Mouse (Mus musculus): Measurements from ENCODE around the gene Dynlrb1. TPM values are rescaled to one million over a fixed set of nuclear protein-coding genes. Genes with fewer than 3 reads are reported as not detected.

Gene Dynlrb1
- total and polyA plus RNA-seq, 3 experiments, result 152 to 302 (median 290) TPM

DNA sequence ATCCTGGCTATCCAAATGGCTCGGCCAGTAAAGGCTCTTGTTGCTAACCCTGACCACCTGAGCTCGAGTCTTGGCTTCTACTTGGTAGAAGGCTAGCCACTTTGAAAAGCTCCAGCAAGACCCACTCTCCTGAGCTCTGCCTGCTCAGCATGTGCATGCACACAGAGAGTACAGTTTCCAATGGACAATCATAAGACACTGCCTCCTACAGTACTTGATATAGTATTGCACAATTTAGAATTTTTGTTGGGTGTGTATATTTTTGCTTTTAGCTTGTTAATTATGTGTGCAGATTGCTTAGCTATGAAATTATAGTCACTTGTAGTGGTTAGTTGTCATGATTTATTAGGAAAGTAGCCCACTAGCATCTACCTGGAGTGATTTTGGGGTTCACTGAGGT is 12.4 kb downstream of the Dynlrb1 start:
- in situ Hi-C loops (cut with MboI; ENCODE audit: low pct_ligation_motif_present, low pct_unique_long_range_greater_than_20kb, low sequenced_read_pairs) (no loop called here), dilution Hi-C loops (cut with MboI; ENCODE audit: extremely low pct_ligation_motif_present, extremely low pct_unique_long_range_greater_than_20kb, low sequenced_read_pairs) (no loop called here)
- H3K9me3 ChIP-seq (replicated peaks; ENCODE audit: low read length), result no peaks in the 10 kb centered on the region
- H3K36me3 ChIP-seq (replicated peaks in 1 of 2; ENCODE audit: control insufficient read depth in 1 of 2, insufficient read depth in 1 of 2, low read length in 1 of 2), result peaks cover 58 to 78% of the 10 kb centered on the region in 2 experiments
- H3K4me1 ChIP-seq (ENCODE audit: control insufficient read depth in 1 of 2, insufficient read depth in 2 of 2), result no peaks in the 10 kb centered on the region
- no peak overlapping the region for H3K4me2 ChIP-seq (ENCODE audit: insufficient read depth, low read depth, poor library complexity, severe bottlenecking)
- no peak for DNase-seq (ENCODE audit: extremely low read depth)
- no peaks in the 10 kb centered on the region for H3K79me2 ChIP-seq (replicated peaks; ENCODE audit: control insufficient read depth, extremely low read depth, insufficient read depth, poor library complexity, severe bottlenecking)
- no peaks in the 10 kb centered on the region for H3K27me3 ChIP-seq (replicated peaks)
- H3K9ac ChIP-seq (ENCODE audit: insufficient read depth, low read depth), result no peak overlapping the region
- H3K27ac ChIP-seq (ENCODE audit: insufficient read depth, low read depth), result no peak overlapping the region
- no peak for TF ChIP-seq NRF1 (IDR thresholded peaks at IDR 0.05; ENCODE audit: low read depth, low read length)
- peak in 1 of 2 experiments; percentile 28; a peak in 2 of 4 replicates for TF ChIP-seq CTCF (conservative IDR thresholded peaks at IDR 0.05 in 1 of 2, IDR thresholded peaks at IDR 0.05 in 1 of 2; ENCODE audit: low read depth in 2 of 2, low read length in 2 of 2)
- H3K4me3 ChIP-seq (replicated peaks in 1 of 3; ENCODE audit: low read depth in 2 of 3, low read length in 2 of 3, poor library complexity in 1 of 3), result no peak overlapping the region

DNA sequence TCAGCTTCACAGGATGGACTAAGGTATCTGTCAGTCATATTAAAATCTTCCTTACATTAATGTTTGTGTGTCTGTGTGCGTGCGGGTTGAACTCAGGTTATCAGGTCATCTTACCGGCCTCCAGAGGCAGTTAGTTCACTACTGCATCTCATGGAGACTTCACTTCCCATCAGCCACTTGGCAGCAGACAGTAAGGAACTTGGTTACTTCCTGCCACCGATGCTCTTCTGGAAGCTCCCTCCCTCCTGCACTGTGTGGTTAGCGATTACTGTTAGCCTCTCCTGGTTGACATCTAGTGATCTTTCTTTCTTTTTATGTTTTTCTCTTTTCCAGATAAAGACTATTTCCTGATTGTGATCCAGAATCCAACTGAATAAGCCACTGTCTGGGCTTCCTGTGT is 13.3 kb downstream of the Dynlrb1 start:
- no peak for DNase-seq (ENCODE audit: extremely low read depth)
- H3K27me3 ChIP-seq (replicated peaks), result no peaks in the 10 kb centered on the region
- no peaks in the 10 kb centered on the region for H3K9me3 ChIP-seq (replicated peaks; ENCODE audit: low read length)
- H3K36me3 ChIP-seq (replicated peaks in 1 of 2; ENCODE audit: control insufficient read depth in 1 of 2, insufficient read depth in 1 of 2, low read length in 1 of 2), result peaks cover 54 to 69% of the 10 kb centered on the region in 2 experiments
- no peaks in the 10 kb centered on the region for H3K79me2 ChIP-seq (replicated peaks; ENCODE audit: control insufficient read depth, extremely low read depth, insufficient read depth, poor library complexity, severe bottlenecking)
- TF ChIP-seq ZNF384 (IDR thresholded peaks at IDR 0.05; ENCODE audit: low read depth, low read length), result no peak
- TF ChIP-seq POLR2AphosphoS2 (IDR thresholded peaks at IDR 0.05; ENCODE audit: low read depth, low read length), result no peak
- no peak for TF ChIP-seq MAFK (IDR thresholded peaks at IDR 0.05; ENCODE audit: insufficient replicate concordance, low read length)
- TF ChIP-seq MYC (IDR thresholded peaks at IDR 0.05; ENCODE audit: low read depth, low read length), result no peak
- no peak for TF ChIP-seq RCOR1 (conservative IDR thresholded peaks at IDR 0.05; ENCODE audit: low read depth, low read length)
- no peak for TF ChIP-seq JUN (IDR thresholded peaks at IDR 0.05; ENCODE audit: insufficient read depth, low read depth, low read length)
- TF ChIP-seq ZMIZ1 (IDR thresholded peaks at IDR 0.05; ENCODE audit: low read depth, low read length), result no peak
- no peak for TF ChIP-seq EP300 (IDR thresholded peaks at IDR 0.05; ENCODE audit: low read length)
- TF ChIP-seq GABPA (IDR thresholded peaks at IDR 0.05; ENCODE audit: insufficient replicate concordance, low read depth, low read length), result no peak
- TF ChIP-seq SMC3 (IDR thresholded peaks at IDR 0.05; ENCODE audit: low read depth, low read length), result no peak
- TF ChIP-seq ZC3H11A (IDR thresholded peaks at IDR 0.05; ENCODE audit: low read depth, low read length), result no peak
- no peak for TF ChIP-seq USF2 (conservative IDR thresholded peaks at IDR 0.05; ENCODE audit: low read depth, low read length)
- TF ChIP-seq RAD21 (IDR thresholded peaks at IDR 0.05; ENCODE audit: low read depth, low read length), result no peak
- TF ChIP-seq ETS1 (conservative IDR thresholded peaks at IDR 0.05; ENCODE audit: low read depth, low read length), result no peak
- TF ChIP-seq POLR2A (IDR thresholded peaks at IDR 0.05; ENCODE audit: low read depth, low read length), result no peak
- no peak for TF ChIP-seq TCF12 (IDR thresholded peaks at IDR 0.05; ENCODE audit: low read depth, low read length)
- no peak for TF ChIP-seq MAZ (IDR thresholded peaks at IDR 0.05; ENCODE audit: low read depth, low read length)
- TF ChIP-seq USF1 (IDR thresholded peaks at IDR 0.05; ENCODE audit: low read depth, low read length), result no peak
- no peak overlapping the region for H3K9ac ChIP-seq (ENCODE audit: insufficient read depth, low read depth)
- no peak overlapping the region for H3K27ac ChIP-seq (ENCODE audit: insufficient read depth, low read depth)
- no peak overlapping the region for H3K4me3 ChIP-seq (replicated peaks in 1 of 3; ENCODE audit: low read depth in 2 of 3, low read length in 2 of 3, poor library complexity in 1 of 3)
- dilution Hi-C loops (cut with MboI; ENCODE audit: extremely low pct_ligation_motif_present, extremely low pct_unique_long_range_greater_than_20kb, low sequenced_read_pairs), result no loop called here
- no peak overlapping the region for H3K4me2 ChIP-seq (ENCODE audit: insufficient read depth, low read depth, poor library complexity, severe bottlenecking)
- no peaks in the 10 kb centered on the region for H3K4me1 ChIP-seq (ENCODE audit: control insufficient read depth in 1 of 2, insufficient read depth in 2 of 2)
- in situ Hi-C loops (cut with MboI; ENCODE audit: low pct_ligation_motif_present, low pct_unique_long_range_greater_than_20kb, low sequenced_read_pairs), result no loop called here
